Mouse (Mus musculus): Measurements from ENCODE around the gene Clec16a. TPM values are rescaled to one million over a fixed set of nuclear protein-coding genes. Genes with fewer than 3 reads are reported as not detected.

The Clec16a gene
- polyA plus RNA-seq, 1 experiment from 2014 or later, result 40.6 TPM

Other genes starting within 250 kb of the Clec16a start
- 12.6 and 15.2 TPM in 2 replicates for gene Emp2, start 231.4 kb upstream of the Clec16a start, polyA plus RNA-seq (2016; fragmentation: Nextera tagmentation; extraction: Ambion mirVana)
- gene Tekt5, start 149.8 kb upstream of the Clec16a start, polyA plus RNA-seq (2016; fragmentation: Nextera tagmentation; extraction: Ambion mirVana), result 0.19 TPM in 1 of 2 replicates, not detected in the other
- gene Nubp1, start 133.4 kb upstream of the Clec16a start, polyA plus RNA-seq (2016; fragmentation: Nextera tagmentation; extraction: Ambion mirVana), result 80.4 and 82.7 TPM in 2 replicates
- 24.0 and 25.0 TPM in 2 replicates for gene Tvp23a, start 98.0 kb upstream of the Clec16a start, polyA plus RNA-seq (2016; fragmentation: Nextera tagmentation; extraction: Ambion mirVana)
- gene Ciita, start 65.3 kb upstream of the Clec16a start, polyA plus RNA-seq (2016; fragmentation: Nextera tagmentation; extraction: Ambion mirVana), result 0.36 and 0.38 TPM in 2 replicates
- 34.0 and 34.3 TPM in 2 replicates for gene Dexi, start 2.3 kb upstream of the Clec16a start, polyA plus RNA-seq (2016; fragmentation: Nextera tagmentation; extraction: Ambion mirVana)
- 8.9 and 9.5 TPM in 2 replicates for gene Socs1, start 240.2 kb downstream of the Clec16a start, polyA plus RNA-seq (2016; fragmentation: Nextera tagmentation; extraction: Ambion mirVana)
- gene Tnp2, start 243.3 kb downstream of the Clec16a start, polyA plus RNA-seq (2016; fragmentation: Nextera tagmentation; extraction: Ambion mirVana), result not detected in 2 replicates
- not detected in 2 replicates for gene Prm3, start 245.6 kb downstream of the Clec16a start, polyA plus RNA-seq (2016; fragmentation: Nextera tagmentation; extraction: Ambion mirVana)

Measured in limb, embryonic 12.5 days (tissue).